36 mouse cellular contexts compared by ENCODE assay signal in the genomic region with DNA sequence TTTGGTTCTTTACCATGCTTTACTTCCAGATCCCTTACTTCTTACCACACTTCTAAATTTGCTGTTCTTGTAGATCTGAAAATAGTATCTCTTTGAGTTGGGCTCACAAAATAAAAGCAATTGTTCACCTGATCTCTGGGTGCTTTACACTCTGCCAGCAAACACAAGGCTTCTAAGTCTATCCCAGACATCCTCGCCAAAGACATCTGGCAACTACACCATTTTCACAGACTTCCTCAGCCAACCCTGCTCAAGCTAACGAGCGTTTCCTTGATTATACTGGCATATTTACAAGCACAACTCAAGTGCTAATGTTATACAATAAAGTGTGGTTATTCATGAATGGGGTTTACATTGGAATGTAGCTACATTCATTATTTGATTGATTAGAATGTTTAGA. TPM values are rescaled to one million over a fixed set of nuclear protein-coding genes. Genes with fewer than 3 reads are reported as not detected.
DNase-seq lines count a peak whose midpoint lies in the region; ATAC-seq lines count a peak whose summit lies in the region.
"Had no signal": no experiment of that assay in that cellular context is flagged by ENCODE, and none has a peak within 500 bp of the region (broad histone marks: within the 10 kb centered on the region; RNA-seq: fewer than 3 reads in every experiment).

No protein-coding gene starts in this region.

- DNase-seq in cerebellum, postnatal 14 days = peak; percentile 15 to 29
- no peak for DNase-seq in cerebellum, adult 8-10 months
- DNase-seq in frontal cortex, postnatal 14 days (ENCODE audit: low spot score in 2 of 2) = no peak
- DNase-seq in left cerebral cortex, postnatal 4 days = peak; percentile 3
- no peak for DNase-seq in left cerebral cortex, postnatal 36 days (ENCODE audit: low spot score in 2 of 2)
- peak; percentile 41 for DNase-seq in gonadal fat pad, adult 2 months (ENCODE audit: low read depth)
- DNase-seq: adrenal gland, postnatal 10 days; cerebellum, adult 18-20 months; cerebellum, postnatal 36 days; gastrocnemius, postnatal 14 days; heart, adult 2 months; heart, postnatal 14 days; kidney, adult 8-10 months; kidney, postnatal 4 days; lung, embryonic 14.5 days; lung, postnatal 14 days; right cerebral cortex, postnatal 4 days; thymus, adult 18-20 months; thymus, postnatal 25 days had no signal

- ATAC-seq in frontal cortex, adult (ENCODE audit: low TSS enrichment) = peak; percentile 31; the same call in 1 of the 2 replicates
- ATAC-seq: intestine, embryonic 16.5 days; midbrain, embryonic 15.5 days; Patski had no signal

- intact Hi-C loops in left cerebral cortex, postnatal 4 days (cut with DNase I) = no loop called here
- intact Hi-C loops in left cerebral cortex, postnatal 36 days (cut with DNase I) = no loop called here

RNA-seq across cellular contexts. Expression of a gene that starts 56.8 kb away (rescaled TPM):
- total RNA-seq in left cerebral cortex, postnatal 4 days (2021) = not detected
- not detected for total RNA-seq in left cerebral cortex, postnatal 36 days (2021)
- not detected in 2 replicates for polyA plus RNA-seq in gonadal fat pad, adult 2 months (2012; rRNA removed)
- total RNA-seq: adrenal gland, postnatal 10 days; gastrocnemius, postnatal 14 days; heart, adult 2 months; heart, postnatal 14 days; left cerebral cortex, postnatal 10 days; liver, adult 2 months; MEL; neutrophil, adult 5-6 weeks had no signal
- polyA plus RNA-seq: embryonic facial prominence, embryonic 11.5 days; heart, adult 2 months; heart, embryonic 13.5 days; hindbrain, embryonic 12.5 days; intestine, embryonic 16.5 days; kidney, postnatal 0 days; limb, embryonic 12.5 days; liver, adult 2 months; liver, embryonic 15.5 days; lung, embryonic 14.5 days; midbrain, embryonic 15.5 days; neural tube, embryonic 11.5 days; Patski; spleen, adult 2 months; stomach, postnatal 0 days had no signal

Comparison
In these comparisons a context has a peak if more than half of its experiments do, and no peak if none do; other contexts are left out.
1. DNase-seq: peak in cerebellum, postnatal 14 days (2 of 2), left cerebral cortex, postnatal 4 days (single experiment) and gonadal fat pad, adult 2 months (single experiment); none in cerebellum, adult 8-10 months (single experiment), frontal cortex, postnatal 14 days (0 of 2) and left cerebral cortex, postnatal 36 days (0 of 2).